Mouse (Mus musculus): ENCODE results near the gene Otol1. TPM values are rescaled to one million over a fixed set of nuclear protein-coding genes. Genes with fewer than 3 reads are reported as not detected.

The Otol1 gene
- total RNA-seq (2012; rRNA removed), result 0.08 TPM in 1 of 2 replicates, not detected in the other
- not detected in 2 replicates for total RNA-seq (2014; rRNA removed)
- polyA plus RNA-seq (2012; ENCODE audit: insufficient read length, low read depth), result not detected in 2 replicates

DNA sequence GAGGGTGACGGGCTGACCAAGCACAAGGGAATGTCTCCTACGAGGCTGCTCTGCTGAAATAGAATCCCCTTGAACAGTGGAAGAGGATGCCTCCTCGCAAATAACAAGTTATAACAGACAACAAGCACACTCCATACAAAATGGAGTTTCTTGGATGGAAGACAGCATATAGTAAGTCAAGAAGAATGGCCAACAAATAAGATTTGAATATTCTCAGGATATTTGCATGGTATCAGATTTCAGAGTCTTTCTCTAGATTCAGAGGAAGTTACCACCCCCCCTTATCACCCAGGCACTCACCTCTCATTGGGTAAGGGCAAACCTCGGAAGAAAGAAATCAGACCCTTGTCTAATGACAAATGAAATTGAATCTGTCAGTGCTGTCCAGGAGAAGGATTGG lies at the start of gene Otol1:
Gene Otol1, plus strand, starts transcription at position 301 of the 400 bp plus-strand sequence.
- no peaks in the 10 kb centered on the region for H3K36me3 ChIP-seq (replicated peaks in 1 of 2; ENCODE audit: control insufficient read depth in 1 of 2, insufficient read depth in 1 of 2, low read length in 1 of 2)
- H3K27me3 ChIP-seq (replicated peaks), result no peaks in the 10 kb centered on the region
- peak within 1 kb of the TSS in 2 of 3 experiments; percentile 8 to 32 for H3K4me3 ChIP-seq (replicated peaks in 1 of 3; ENCODE audit: low read depth in 2 of 3, low read length in 2 of 3, poor library complexity in 1 of 3)
- dilution Hi-C loops (cut with MboI; ENCODE audit: extremely low pct_ligation_motif_present, extremely low pct_unique_long_range_greater_than_20kb, low sequenced_read_pairs), result no loop called here
- peak within 1 kb of the TSS; percentile 9; the same call in 1 of the 2 replicates for H3K9ac ChIP-seq (ENCODE audit: insufficient read depth, low read depth)
- TF ChIP-seq ZMIZ1 (IDR thresholded peaks at IDR 0.05; ENCODE audit: low read depth, low read length) (no peak), ELF1 (IDR thresholded peaks at IDR 0.05; ENCODE audit: low read depth, low read length) (no peak), ZC3H11A (IDR thresholded peaks at IDR 0.05; ENCODE audit: low read depth, low read length) (no peak)
- H3K79me2 ChIP-seq (replicated peaks; ENCODE audit: control insufficient read depth, extremely low read depth, insufficient read depth, poor library complexity, severe bottlenecking), result no peaks in the 10 kb centered on the region
- in situ Hi-C loops (cut with MboI; ENCODE audit: low pct_ligation_motif_present, low pct_unique_long_range_greater_than_20kb, low sequenced_read_pairs), result no loop called here
- no peaks in the 10 kb centered on the region for H3K9me3 ChIP-seq (replicated peaks; ENCODE audit: low read length)
- peak within 1 kb of the TSS; percentile 54 for H3K4me2 ChIP-seq (ENCODE audit: insufficient read depth, low read depth, poor library complexity, severe bottlenecking)
- H3K27ac ChIP-seq (ENCODE audit: insufficient read depth, low read depth), result no peak within 1 kb of the TSS
- H3K4me1 ChIP-seq (ENCODE audit: control insufficient read depth in 1 of 2, insufficient read depth in 2 of 2), result peaks cover 1 to 6% of the 10 kb centered on the region in 2 experiments; a peak in 3 of 4 replicates
- peak; percentile 5 for DNase-seq (ENCODE audit: extremely low read depth)

DNA sequence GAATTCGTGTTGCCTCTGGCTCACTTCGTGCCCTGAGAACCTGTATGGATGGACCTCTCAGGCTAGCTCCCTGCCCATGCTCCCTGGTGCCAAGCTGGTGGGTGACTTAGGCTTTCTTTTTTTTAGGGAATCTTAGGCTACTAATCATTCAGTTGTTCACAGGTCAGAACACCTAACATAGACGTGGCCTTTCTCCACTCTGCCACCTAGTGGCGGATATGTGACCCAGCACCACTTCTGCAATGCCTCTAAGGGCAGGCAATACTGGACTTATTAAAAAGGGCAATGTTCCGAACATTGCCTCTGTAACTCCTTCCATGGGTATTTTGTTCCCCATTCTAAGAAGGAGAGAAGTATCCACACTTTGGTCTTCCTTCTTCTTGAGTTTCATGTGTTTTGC lies 45.2 kb upstream of the Otol1 start:
- in situ Hi-C loops (cut with MboI; ENCODE audit: low pct_ligation_motif_present, low pct_unique_long_range_greater_than_20kb, low sequenced_read_pairs), result no loop called here
- TF ChIP-seq CTCF (conservative IDR thresholded peaks at IDR 0.05 in 1 of 2, IDR thresholded peaks at IDR 0.05 in 1 of 2; ENCODE audit: low read depth in 2 of 2, low read length in 2 of 2) (peak; percentile 71 to 86), SMC3 (IDR thresholded peaks at IDR 0.05; ENCODE audit: low read depth, low read length) (peak; percentile 51), RAD21 (IDR thresholded peaks at IDR 0.05; ENCODE audit: low read depth, low read length) (peak; percentile 36), E2F4 (IDR thresholded peaks at IDR 0.05; ENCODE audit: insufficient replicate concordance, low read depth, low read length) (no peak)
- peak; percentile 65 for DNase-seq (ENCODE audit: extremely low read depth)

DNA sequence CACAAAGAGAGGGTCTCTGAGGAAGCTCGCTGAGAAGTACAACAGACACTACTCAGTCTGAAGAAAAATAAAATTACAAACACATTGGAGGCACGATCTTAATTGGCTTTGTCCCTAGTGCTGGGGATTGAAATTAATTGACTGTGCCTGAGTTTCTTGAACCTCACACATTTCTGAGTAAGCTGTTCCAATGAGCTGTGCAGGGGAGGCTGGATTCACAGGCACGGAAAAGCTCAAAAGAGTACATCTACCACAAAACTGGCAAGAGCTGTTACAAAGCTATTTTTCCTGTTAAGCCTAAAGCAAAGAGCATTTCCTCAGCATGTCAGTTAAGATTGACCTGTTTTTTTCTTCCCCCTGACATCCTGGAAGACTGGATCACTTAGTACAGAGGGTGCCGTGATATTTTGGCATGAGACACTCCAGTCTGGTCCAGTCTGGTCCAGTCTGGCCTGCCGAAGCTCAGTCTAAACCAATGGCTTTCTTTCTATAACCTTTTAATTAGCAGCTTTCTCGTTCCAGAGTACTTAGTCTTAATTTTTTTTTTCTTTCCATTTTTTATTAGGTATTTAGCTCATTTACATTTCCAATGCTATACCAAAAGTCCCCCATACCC lies 35.8 kb upstream of the Otol1 start:
- Histone ChIP-seq H3K79me2 (replicated peaks; ENCODE audit: control insufficient read depth, extremely low read depth, insufficient read depth, poor library complexity, severe bottlenecking) (no peaks in the 10 kb centered on the region), H3K36me3 (replicated peaks in 1 of 2; ENCODE audit: control insufficient read depth in 1 of 2, insufficient read depth in 1 of 2, low read length in 1 of 2) (no peaks in the 10 kb centered on the region), H3K27me3 (replicated peaks) (no peaks in the 10 kb centered on the region), H3K4me3 (replicated peaks in 1 of 3; ENCODE audit: low read depth in 2 of 3, low read length in 2 of 3, poor library complexity in 1 of 3) (no peak overlapping the region), H3K9ac (ENCODE audit: insufficient read depth, low read depth) (no peak overlapping the region), H3K4me1 (ENCODE audit: control insufficient read depth in 1 of 2, insufficient read depth in 2 of 2) (peaks cover 0 to 5% of the 10 kb centered on the region in 2 experiments; a peak in 1 of 4 replicates), H3K27ac (ENCODE audit: insufficient read depth, low read depth) (no peak overlapping the region), H3K9me3 (replicated peaks; ENCODE audit: low read length) (peaks cover 1% of the 10 kb centered on the region), H3K4me2 (ENCODE audit: insufficient read depth, low read depth, poor library complexity, severe bottlenecking) (no peak overlapping the region)
- no peak for TF ChIP-seq BHLHE40 (IDR thresholded peaks at IDR 0.05; ENCODE audit: low read depth, low read length)
- no peak for TF ChIP-seq TCF12 (IDR thresholded peaks at IDR 0.05; ENCODE audit: low read depth, low read length)
- TF ChIP-seq PAX5 (IDR thresholded peaks at IDR 0.05; ENCODE audit: low read length), result no peak
- TF ChIP-seq MAX (IDR thresholded peaks at IDR 0.05; ENCODE audit: low read length), result no peak
- TF ChIP-seq SIN3A (IDR thresholded peaks at IDR 0.05; ENCODE audit: low read length), result no peak
- no peak for TF ChIP-seq RAD21 (IDR thresholded peaks at IDR 0.05; ENCODE audit: low read depth, low read length)
- dilution Hi-C loops (cut with MboI; ENCODE audit: extremely low pct_ligation_motif_present, extremely low pct_unique_long_range_greater_than_20kb, low sequenced_read_pairs), result no loop called here
- in situ Hi-C loops (cut with MboI; ENCODE audit: low pct_ligation_motif_present, low pct_unique_long_range_greater_than_20kb, low sequenced_read_pairs), result no loop called here
- DNase-seq (ENCODE audit: extremely low read depth), result no peak

More for the DNA sequence above, 45.2 kb upstream of the Otol1 start:
- 0 out of 4 replicates have a peak, but pooled peaks cover 0 to 2% of the 10 kb centered on the region in 2 experiments for H3K4me1 ChIP-seq (ENCODE audit: control insufficient read depth in 1 of 2, insufficient read depth in 2 of 2)
- H3K9me3 ChIP-seq (replicated peaks; ENCODE audit: low read length), result no peaks in the 10 kb centered on the region
- H3K4me2 ChIP-seq (ENCODE audit: insufficient read depth, low read depth, poor library complexity, severe bottlenecking), result no peak overlapping the region
- H3K27ac ChIP-seq (ENCODE audit: insufficient read depth, low read depth), result no peak overlapping the region
- dilution Hi-C loops (cut with MboI; ENCODE audit: extremely low pct_ligation_motif_present, extremely low pct_unique_long_range_greater_than_20kb, low sequenced_read_pairs), result no loop called here
- no peaks in the 10 kb centered on the region for H3K36me3 ChIP-seq (replicated peaks in 1 of 2; ENCODE audit: control insufficient read depth in 1 of 2, insufficient read depth in 1 of 2, low read length in 1 of 2)
- no peaks in the 10 kb centered on the region for H3K79me2 ChIP-seq (replicated peaks; ENCODE audit: control insufficient read depth, extremely low read depth, insufficient read depth, poor library complexity, severe bottlenecking)
- no peak overlapping the region for H3K9ac ChIP-seq (ENCODE audit: insufficient read depth, low read depth)
- H3K27me3 ChIP-seq (replicated peaks), result no peaks in the 10 kb centered on the region
- H3K4me3 ChIP-seq (replicated peaks in 1 of 3; ENCODE audit: low read depth in 2 of 3, low read length in 2 of 3, poor library complexity in 1 of 3), result no peak overlapping the region

All from CH12.LX (cell line).